Mouse (Mus musculus): ENCODE results near the gene Dpysl5. TPM values are rescaled to one million over a fixed set of nuclear protein-coding genes. Genes with fewer than 3 reads are reported as not detected.
A peak's percentile ranks its signal among the peaks of the same experiment; 100 is the strongest.

Dpysl5 gene
- total RNA-seq, 2 experiments from 2014 or later, result 0.09 TPM; not detected in 1

GRCm38 (mm10) chr5:30814424-30815119 lies 103.2 kb downstream of the Dpysl5 start, which contains the start of gene Mapre3:
Gene Mapre3, plus strand, starts transcription at chr5:30814641.
- ATAC-seq (replicated peaks; ENCODE audit: low FRiP score, poor library complexity, severe bottlenecking), result 0 out of 2 replicates have a peak, but pooled peaks have one; percentile 49

- ATAC-seq (replicated peaks; ENCODE audit: low FRiP score, poor library complexity, severe bottlenecking), result no peak
These were observed 103.7 kb downstream of the Dpysl5 start for GRCm38 (mm10) chr5:30815120-30815465.

GRCm38 (mm10) chr5:30816261-30816791 lies 105.0 kb downstream of the Dpysl5 start:
- ATAC-seq (replicated peaks; ENCODE audit: low FRiP score, poor library complexity, severe bottlenecking), result peak; percentile 62

GRCm38 (mm10) chr5:30818758-30819309 lies 107.5 kb downstream of the Dpysl5 start:
- no peak for ATAC-seq (replicated peaks; ENCODE audit: low FRiP score, poor library complexity, severe bottlenecking)

- ATAC-seq (replicated peaks; ENCODE audit: low FRiP score, poor library complexity, severe bottlenecking), result no peak
These were observed 111.3 kb downstream of the Dpysl5 start for GRCm38 (mm10) chr5:30822689-30823088.

GRCm38 (mm10) chr5:30823091-30823490 lies 111.7 kb downstream of the Dpysl5 start:
- ATAC-seq (replicated peaks; ENCODE audit: low FRiP score, poor library complexity, severe bottlenecking), result no peak

GRCm38 (mm10) chr5:30824124-30824988 lies 113.0 kb downstream of the Dpysl5 start:
- ATAC-seq (replicated peaks; ENCODE audit: low FRiP score, poor library complexity, severe bottlenecking), result no peak

- no peak for ATAC-seq (replicated peaks; ENCODE audit: low FRiP score, poor library complexity, severe bottlenecking)
These were observed 113.8 kb downstream of the Dpysl5 start for GRCm38 (mm10) chr5:30825166-30825565.

GRCm38 (mm10) chr5:30825821-30826220 lies 114.5 kb downstream of the Dpysl5 start:
- ATAC-seq (replicated peaks; ENCODE audit: low FRiP score, poor library complexity, severe bottlenecking), result no peak

- no peak for ATAC-seq (replicated peaks; ENCODE audit: low FRiP score, poor library complexity, severe bottlenecking)
These were observed 122.1 kb downstream of the Dpysl5 start for GRCm38 (mm10) chr5:30833416-30833815.

GRCm38 (mm10) chr5:30839731-30840130 lies 128.4 kb downstream of the Dpysl5 start:
- no peak for ATAC-seq (replicated peaks; ENCODE audit: low FRiP score, poor library complexity, severe bottlenecking)

- ATAC-seq (replicated peaks; ENCODE audit: low FRiP score, poor library complexity, severe bottlenecking), result no peak
These were observed 130.5 kb downstream of the Dpysl5 start for GRCm38 (mm10) chr5:30841896-30842295.

Other genes starting within 250 kb of the Dpysl5 start
- gene Otof, start 249.6 kb upstream of the Dpysl5 start, total RNA-seq (2015; ENCODE audit: low replicate concordance), result 0.21 TPM in 1 of 2 replicates, not detected in the other
- not detected in 2 replicates for gene Otof, start 249.6 kb upstream of the Dpysl5 start, total RNA-seq (2017; ENCODE audit: low replicate concordance)
- not detected in 2 replicates for gene 1700001C02Rik, start 245.5 kb upstream of the Dpysl5 start, total RNA-seq (2015; ENCODE audit: low replicate concordance)
- not detected in 2 replicates for gene 1700001C02Rik, start 245.5 kb upstream of the Dpysl5 start, total RNA-seq (2017; ENCODE audit: low replicate concordance)
- gene Cib4, start 165.7 kb upstream of the Dpysl5 start, total RNA-seq (2015; ENCODE audit: low replicate concordance), result not detected in 2 replicates
- gene Cib4, start 165.7 kb upstream of the Dpysl5 start, total RNA-seq (2017; ENCODE audit: low replicate concordance), result not detected in 2 replicates
- gene Kcnk3, start 123.4 kb upstream of the Dpysl5 start, total RNA-seq (2015; ENCODE audit: low replicate concordance), result not detected in 2 replicates
- gene Kcnk3, start 123.4 kb upstream of the Dpysl5 start, total RNA-seq (2017; ENCODE audit: low replicate concordance), result not detected in 2 replicates
- 4.4 and 16.7 TPM in 2 replicates for gene Slc35f6, start 63.6 kb upstream of the Dpysl5 start, total RNA-seq (2015; ENCODE audit: low replicate concordance)
- gene Slc35f6, start 63.6 kb upstream of the Dpysl5 start, total RNA-seq (2017; ENCODE audit: low replicate concordance), result 3.3 and 5.7 TPM in 2 replicates
- 79.8 and 117 TPM in 2 replicates for gene Cenpa, start 44.8 kb upstream of the Dpysl5 start, total RNA-seq (2015; ENCODE audit: low replicate concordance)
- 67.2 and 74.4 TPM in 2 replicates for gene Cenpa, start 44.8 kb upstream of the Dpysl5 start, total RNA-seq (2017; ENCODE audit: low replicate concordance)
- 2.1 TPM in 1 of 2 replicates, not detected in the other for gene Mapre3, start 103.1 kb downstream of the Dpysl5 start, total RNA-seq (2015; ENCODE audit: low replicate concordance)
- gene Mapre3, start 103.1 kb downstream of the Dpysl5 start, total RNA-seq (2017; ENCODE audit: low replicate concordance), result 0.28 and 0.51 TPM in 2 replicates
- 6.5 and 9.6 TPM in 2 replicates for gene Tmem214, start 156.4 kb downstream of the Dpysl5 start, total RNA-seq (2015; ENCODE audit: low replicate concordance)
- gene Tmem214, start 156.4 kb downstream of the Dpysl5 start, total RNA-seq (2017; ENCODE audit: low replicate concordance), result 4.7 and 7.0 TPM in 2 replicates
- 4.8 TPM in 1 of 2 replicates, not detected in the other for gene Agbl5, start 177.1 kb downstream of the Dpysl5 start, total RNA-seq (2015; ENCODE audit: low replicate concordance)
- gene Agbl5, start 177.1 kb downstream of the Dpysl5 start, total RNA-seq (2017; ENCODE audit: low replicate concordance), result 1.9 and 2.0 TPM in 2 replicates
- 167 and 176 TPM in 2 replicates for gene Ost4, start 196.2 kb downstream of the Dpysl5 start, total RNA-seq (2015; ENCODE audit: low replicate concordance)
- gene Ost4, start 196.2 kb downstream of the Dpysl5 start, total RNA-seq (2017; ENCODE audit: low replicate concordance), result 63.0 and 140 TPM in 2 replicates
- gene Emilin1, start 201.8 kb downstream of the Dpysl5 start, total RNA-seq (2015; ENCODE audit: low replicate concordance), result 16.9 and 28.8 TPM in 2 replicates
- 6.5 and 8.1 TPM in 2 replicates for gene Emilin1, start 201.8 kb downstream of the Dpysl5 start, total RNA-seq (2017; ENCODE audit: low replicate concordance)
- gene Khk, start 209.9 kb downstream of the Dpysl5 start, total RNA-seq (2015; ENCODE audit: low replicate concordance), result 8.1 and 14.4 TPM in 2 replicates
- 9.2 and 12.4 TPM in 2 replicates for gene Khk, start 209.9 kb downstream of the Dpysl5 start, total RNA-seq (2017; ENCODE audit: low replicate concordance)
- not detected in 2 replicates for gene Cgref1, start 234.0 kb downstream of the Dpysl5 start, total RNA-seq (2015; ENCODE audit: low replicate concordance)
- not detected in 2 replicates for gene Cgref1, start 234.0 kb downstream of the Dpysl5 start, total RNA-seq (2017; ENCODE audit: low replicate concordance)
- 12.7 and 21.9 TPM in 2 replicates for gene Preb, start 248.8 kb downstream of the Dpysl5 start, total RNA-seq (2015; ENCODE audit: low replicate concordance)
- 10.6 and 27.0 TPM in 2 replicates for gene Preb, start 248.8 kb downstream of the Dpysl5 start, total RNA-seq (2017; ENCODE audit: low replicate concordance)

All from erythroblast, adult 5-6 weeks (primary cell).